ENCODE assay signal across 24 mouse cellular contexts in genomic region chr11:79967752-79968151, GRCm38 (mm10).
"Had no signal": no experiment of that assay in that cellular context is flagged by ENCODE, and none has a peak within 500 bp of the region (broad histone marks: within the 10 kb centered on the region; RNA-seq: fewer than 3 reads in every experiment).

No protein-coding gene starts in this region.

- H3K4me2 ChIP-seq: heart, embryonic 13.5 days; heart, embryonic 15.5 days; hindbrain, embryonic 12.5 days; hindbrain, embryonic 14.5 days; limb, embryonic 13.5 days; limb, embryonic 15.5 days; liver, embryonic 12.5 days had no signal

- H3K9ac ChIP-seq: heart, embryonic 13.5 days; heart, embryonic 15.5 days; hindbrain, embryonic 12.5 days; hindbrain, embryonic 14.5 days; limb, embryonic 13.5 days; limb, embryonic 15.5 days; liver, embryonic 12.5 days; liver, embryonic 14.5 days had no signal

- H3K9me3 ChIP-seq: heart, embryonic 10.5 days; heart, embryonic 13.5 days; heart, embryonic 15.5 days; hindbrain, embryonic 10.5 days; hindbrain, embryonic 12.5 days; limb, embryonic 13.5 days; limb, embryonic 15.5 days; liver, embryonic 12.5 days had no signal

- DNase-seq: gastrocnemius, adult 2 months; gastrocnemius, postnatal 10 days; gastrocnemius, postnatal 25 days; heart, adult 18-20 months; heart, postnatal 4 days; kidney, adult 11 months; kidney, adult 8-10 months; kidney, postnatal 14 days; kidney, postnatal 36 days; layer of hippocampus, adult 9-11 months; layer of hippocampus, postnatal 36 days; left cerebral cortex, postnatal 4 days had no signal

- H3K4me3 ChIP-seq: gastrocnemius, adult 2 months; heart, embryonic 10.5 days; heart, embryonic 13.5 days; heart, embryonic 15.5 days; hindbrain, embryonic 10.5 days; hindbrain, embryonic 12.5 days; limb, embryonic 13.5 days; limb, embryonic 15.5 days; liver, embryonic 12.5 days had no signal

- ATAC-seq: hindbrain, postnatal 0 days; intestine, embryonic 16.5 days; liver, embryonic 12.5 days had no signal

- H3K27ac ChIP-seq: gastrocnemius, adult 2 months; heart, embryonic 10.5 days; heart, embryonic 13.5 days; heart, embryonic 15.5 days; hindbrain, embryonic 10.5 days; hindbrain, embryonic 12.5 days; hindbrain, embryonic 14.5 days; hindbrain, postnatal 0 days; limb, embryonic 13.5 days; limb, embryonic 15.5 days; liver, embryonic 12.5 days; liver, embryonic 14.5 days had no signal

- H3K4me1 ChIP-seq: heart, embryonic 10.5 days; hindbrain, embryonic 10.5 days; hindbrain, embryonic 12.5 days; limb, embryonic 15.5 days had no signal

- H3K36me3 ChIP-seq: heart, embryonic 10.5 days; heart, embryonic 13.5 days; heart, embryonic 15.5 days; hindbrain, embryonic 10.5 days; hindbrain, embryonic 12.5 days; limb, embryonic 13.5 days; limb, embryonic 15.5 days; liver, embryonic 12.5 days had no signal
